Mouse (Mus musculus): ENCODE measurements around the gene Gm20388. TPM values are rescaled to one million over a fixed set of nuclear protein-coding genes. Genes with fewer than 3 reads are reported as not detected.

Gene Gm20388
- polyA plus RNA-seq, 1 experiment from 2014 or later = not detected

DNA sequence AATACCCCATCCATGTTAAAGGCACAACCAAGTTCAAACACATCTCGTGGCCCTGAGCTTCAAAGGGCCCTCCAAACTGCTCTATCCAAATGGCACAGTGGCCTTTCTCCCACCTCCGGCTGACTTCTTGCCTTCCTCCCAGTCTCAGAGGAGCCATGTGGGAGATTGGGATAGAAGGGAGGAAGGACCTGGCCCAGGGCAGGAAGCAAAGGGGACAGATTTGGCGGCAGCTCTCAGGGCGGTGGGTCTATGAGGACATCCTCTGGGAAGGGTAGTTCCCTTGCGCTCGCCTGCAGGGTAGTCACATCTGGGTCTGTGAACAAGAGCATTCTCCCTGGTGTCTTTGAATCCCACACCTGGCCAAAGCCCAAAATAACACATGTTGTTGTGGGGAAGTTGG, 2786.9 kb downstream of the Gm20388 start:
- Histone ChIP-seq H3K4me3 (ENCODE audit: low read depth, low read length) (no peak overlapping the region), H3K27ac (replicated peaks; ENCODE audit: low read depth, low read length) (no peak overlapping the region), H3K9ac (ENCODE audit: low read length) (no peak overlapping the region), H3K4me2 (ENCODE audit: low read depth, severe bottlenecking) (no peak overlapping the region), H3K9me3 (ENCODE audit: control insufficient read depth, low read length) (no peaks in the 10 kb centered on the region), H3K27me3 (ENCODE audit: control insufficient read depth, insufficient read depth, low read length) (no peaks in the 10 kb centered on the region), H3K36me3 (ENCODE audit: control insufficient read depth, insufficient read depth, low read length) (no peaks in the 10 kb centered on the region), H3K4me1 (ENCODE audit: control insufficient read depth, insufficient read depth, low read length) (peaks cover 20% of the 10 kb centered on the region)
- WGBS = 68% methylated on average over 6 of the region's 6 CpGs
- DNase-seq (ENCODE audit: low spot score) = no peak
- no peak for ATAC-seq (ENCODE audit: insufficient number of reproducible peaks, low FRiP score, low TSS enrichment, low read depth)

- peaks cover 20% of the 10 kb centered on the region for H3K4me1 ChIP-seq (ENCODE audit: control insufficient read depth, insufficient read depth, low read length)
- H3K4me2 ChIP-seq (ENCODE audit: low read depth, severe bottlenecking) = no peak overlapping the region; the same call in 1 of the 2 replicates
- ATAC-seq (ENCODE audit: insufficient number of reproducible peaks, low FRiP score, low TSS enrichment, low read depth) = no peak
- H3K9me3 ChIP-seq (ENCODE audit: control insufficient read depth, low read length) = no peaks in the 10 kb centered on the region
- no peaks in the 10 kb centered on the region for H3K27me3 ChIP-seq (ENCODE audit: control insufficient read depth, insufficient read depth, low read length)
- no peak overlapping the region for H3K27ac ChIP-seq (replicated peaks; ENCODE audit: low read depth, low read length)
- H3K9ac ChIP-seq (ENCODE audit: low read length) = no peak overlapping the region
- no peaks in the 10 kb centered on the region for H3K36me3 ChIP-seq (ENCODE audit: control insufficient read depth, insufficient read depth, low read length)
- no peak for DNase-seq (ENCODE audit: low spot score)
- H3K4me3 ChIP-seq (ENCODE audit: low read depth, low read length) = no peak overlapping the region
- 79% methylated on average over 5 of the region's 5 CpGs for WGBS
These were observed 2787.7 kb downstream of the Gm20388 start for GRCm38 (mm10) chr8:122698254-122698768.

DNA sequence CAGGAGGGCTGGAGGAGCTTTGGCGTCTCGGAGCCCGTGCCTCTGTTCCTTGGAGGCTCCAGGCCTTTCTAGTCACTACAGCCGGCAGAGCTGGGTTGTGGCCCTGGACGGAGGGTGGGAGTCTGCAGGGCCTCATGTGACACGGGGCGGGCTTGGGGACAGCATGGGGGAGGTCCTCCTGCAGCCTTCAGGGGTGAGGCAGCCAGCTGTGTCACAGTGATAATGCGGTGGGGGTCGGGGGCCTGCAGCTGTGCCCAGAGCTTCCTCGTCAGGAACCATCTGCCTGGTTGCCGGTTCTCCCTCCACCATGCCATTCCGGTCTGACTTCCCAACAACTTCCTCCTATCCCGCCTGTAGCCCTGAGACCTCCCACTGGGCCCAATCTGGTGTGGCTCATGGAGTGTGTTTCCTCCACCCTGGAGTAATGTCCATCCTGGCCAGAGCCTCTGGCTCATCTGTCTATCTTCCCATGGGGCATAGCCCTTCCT, 2788.4 kb downstream of the Gm20388 start, which contains the start of gene Cbfa2t3:
Gene Cbfa2t3 (minus strand): TSS at position 105 of the 488 bp plus-strand sequence.
- Histone ChIP-seq H3K4me2 (ENCODE audit: low read depth, severe bottlenecking) (no peak within 1 kb of the TSS; the same call in 1 of the 2 replicates), H3K9me3 (ENCODE audit: control insufficient read depth, low read length) (no peaks in the 10 kb centered on the region), H3K36me3 (ENCODE audit: control insufficient read depth, insufficient read depth, low read length) (no peaks in the 10 kb centered on the region), H3K9ac (ENCODE audit: low read length) (no peak within 1 kb of the TSS), H3K27ac (replicated peaks; ENCODE audit: low read depth, low read length) (no peak within 1 kb of the TSS), H3K4me1 (ENCODE audit: control insufficient read depth, insufficient read depth, low read length) (peaks cover 20% of the 10 kb centered on the region), H3K4me3 (ENCODE audit: low read depth, low read length) (no peak within 1 kb of the TSS), H3K27me3 (ENCODE audit: control insufficient read depth, insufficient read depth, low read length) (no peaks in the 10 kb centered on the region)
- no peak for DNase-seq (ENCODE audit: low spot score)
- ATAC-seq (ENCODE audit: insufficient number of reproducible peaks, low FRiP score, low TSS enrichment, low read depth) = no peak
- 46% methylated on average over 13 of the region's 13 CpGs for WGBS

DNA sequence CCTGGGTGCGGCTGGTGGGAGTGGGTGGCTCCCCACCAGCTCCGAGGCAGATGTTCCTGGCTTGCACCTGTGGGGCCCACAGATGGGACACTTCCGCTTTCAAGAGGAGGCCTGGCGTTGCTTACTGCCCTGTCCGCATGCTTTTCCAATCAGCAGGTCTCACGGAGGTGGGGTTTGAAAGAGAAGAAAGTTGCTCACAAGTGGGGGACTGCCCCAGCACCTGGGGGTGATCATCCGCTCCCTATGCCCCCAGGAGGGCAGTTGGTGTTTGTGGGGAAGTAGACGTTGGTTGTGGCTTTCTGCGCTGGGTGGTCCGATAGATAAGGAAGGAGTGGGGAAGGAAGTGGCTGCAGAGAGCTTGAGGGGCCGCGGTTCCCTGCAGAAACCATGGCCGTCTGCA, 2790.0 kb downstream of the Gm20388 start:
- WGBS = 58% methylated on average over 13 of the region's 13 CpGs
- Histone ChIP-seq H3K4me3 (ENCODE audit: low read depth, low read length) (no peak overlapping the region), H3K36me3 (ENCODE audit: control insufficient read depth, insufficient read depth, low read length) (no peaks in the 10 kb centered on the region), H3K4me2 (ENCODE audit: low read depth, severe bottlenecking) (peak overlapping the region; percentile 7; the same call in 1 of the 2 replicates), H3K27me3 (ENCODE audit: control insufficient read depth, insufficient read depth, low read length) (no peaks in the 10 kb centered on the region), H3K9me3 (ENCODE audit: control insufficient read depth, low read length) (no peaks in the 10 kb centered on the region), H3K4me1 (ENCODE audit: control insufficient read depth, insufficient read depth, low read length) (peaks cover 19% of the 10 kb centered on the region), H3K27ac (replicated peaks; ENCODE audit: low read depth, low read length) (no peak overlapping the region), H3K9ac (ENCODE audit: low read length) (no peak overlapping the region)
- DNase-seq (ENCODE audit: low spot score) (no peak), ATAC-seq (ENCODE audit: insufficient number of reproducible peaks, low FRiP score, low TSS enrichment, low read depth) (no peak)

DNA sequence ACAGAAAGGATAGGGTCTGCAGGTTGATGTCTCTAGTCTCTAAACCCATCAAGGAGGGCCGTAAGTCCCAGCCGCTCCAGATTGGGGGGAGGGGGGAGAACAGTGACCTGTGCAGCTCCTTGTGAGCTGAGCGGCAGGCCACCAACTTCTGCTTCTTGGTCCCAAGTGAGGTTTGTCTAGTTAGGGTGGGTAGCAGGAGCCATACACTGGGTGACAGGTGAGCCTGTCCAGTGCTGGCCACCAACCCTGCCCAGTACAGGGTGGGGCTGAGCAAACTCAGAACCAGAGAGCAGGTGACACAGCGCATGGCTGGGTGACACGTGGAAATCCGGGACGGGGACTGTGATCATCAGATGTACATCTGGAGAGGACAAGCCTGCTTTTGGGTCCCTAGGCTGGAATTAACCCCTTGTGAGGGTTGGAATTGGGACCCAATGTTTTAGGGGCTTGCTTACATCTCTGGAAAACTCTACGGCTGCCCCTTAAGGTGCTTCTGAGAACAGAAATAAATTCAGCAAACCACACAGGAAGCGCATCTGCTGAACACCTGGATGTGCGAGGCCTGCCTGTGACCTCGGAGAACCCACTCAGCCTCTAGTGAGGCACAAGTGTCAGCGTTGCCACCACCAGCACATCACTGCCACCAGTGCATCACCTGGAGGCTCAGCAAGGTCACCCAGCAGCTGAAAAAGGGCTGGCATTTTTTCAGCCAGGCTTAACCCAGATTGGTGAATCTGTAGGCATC, 2791.0 kb downstream of the Gm20388 start:
- H3K36me3 ChIP-seq (ENCODE audit: control insufficient read depth, insufficient read depth, low read length) = no peaks in the 10 kb centered on the region
- no peak overlapping the region for H3K4me2 ChIP-seq (ENCODE audit: low read depth, severe bottlenecking)
- 75% methylated on average over 12 of the region's 12 CpGs for WGBS
- H3K9ac ChIP-seq (ENCODE audit: low read length) = no peak overlapping the region
- no peak overlapping the region for H3K4me3 ChIP-seq (ENCODE audit: low read depth, low read length)
- no peak for ATAC-seq (ENCODE audit: insufficient number of reproducible peaks, low FRiP score, low TSS enrichment, low read depth)
- no peaks in the 10 kb centered on the region for H3K9me3 ChIP-seq (ENCODE audit: control insufficient read depth, low read length)
- H3K27ac ChIP-seq (replicated peaks; ENCODE audit: low read depth, low read length) = no peak overlapping the region
- no peak for DNase-seq (ENCODE audit: low spot score)
- no peaks in the 10 kb centered on the region for H3K27me3 ChIP-seq (ENCODE audit: control insufficient read depth, insufficient read depth, low read length)
- H3K4me1 ChIP-seq (ENCODE audit: control insufficient read depth, insufficient read depth, low read length) = peaks cover 18% of the 10 kb centered on the region

GRCm38 (mm10) chr8:122702301-122702941, 2791.8 kb downstream of the Gm20388 start:
- no peaks in the 10 kb centered on the region for H3K9me3 ChIP-seq (ENCODE audit: control insufficient read depth, low read length)
- peaks cover 18% of the 10 kb centered on the region for H3K4me1 ChIP-seq (ENCODE audit: control insufficient read depth, insufficient read depth, low read length)

GRCm38 (mm10) chr8:122702957-122703356, 2792.3 kb downstream of the Gm20388 start:
- no peaks in the 10 kb centered on the region for H3K27me3 ChIP-seq (ENCODE audit: control insufficient read depth, insufficient read depth, low read length)
- DNase-seq (ENCODE audit: low spot score) (no peak), ATAC-seq (ENCODE audit: insufficient number of reproducible peaks, low FRiP score, low TSS enrichment, low read depth) (no peak)
- H3K4me3 ChIP-seq (ENCODE audit: low read depth, low read length) = no peak overlapping the region
- H3K9ac ChIP-seq (ENCODE audit: low read length) = no peak overlapping the region
- H3K27ac ChIP-seq (replicated peaks; ENCODE audit: low read depth, low read length) = no peak overlapping the region
- peaks cover 18% of the 10 kb centered on the region for H3K4me1 ChIP-seq (ENCODE audit: control insufficient read depth, insufficient read depth, low read length)
- 86% methylated on average over 6 of the region's 6 CpGs for WGBS
- no peaks in the 10 kb centered on the region for H3K9me3 ChIP-seq (ENCODE audit: control insufficient read depth, low read length)
- H3K4me2 ChIP-seq (ENCODE audit: low read depth, severe bottlenecking) = no peak overlapping the region
- no peaks in the 10 kb centered on the region for H3K36me3 ChIP-seq (ENCODE audit: control insufficient read depth, insufficient read depth, low read length)

More at GRCm38 (mm10) chr8:122702301-122702941, 2791.8 kb downstream of the Gm20388 start:
- Histone ChIP-seq H3K36me3 (ENCODE audit: control insufficient read depth, insufficient read depth, low read length) (no peaks in the 10 kb centered on the region), H3K4me2 (ENCODE audit: low read depth, severe bottlenecking) (no peak overlapping the region), H3K4me3 (ENCODE audit: low read depth, low read length) (no peak overlapping the region), H3K9ac (ENCODE audit: low read length) (no peak overlapping the region), H3K27ac (replicated peaks; ENCODE audit: low read depth, low read length) (no peak overlapping the region), H3K27me3 (ENCODE audit: control insufficient read depth, insufficient read depth, low read length) (no peaks in the 10 kb centered on the region)
- ATAC-seq (ENCODE audit: insufficient number of reproducible peaks, low FRiP score, low TSS enrichment, low read depth) (no peak), DNase-seq (ENCODE audit: low spot score) (no peak)
- 37% methylated on average over 10 of the region's 10 CpGs for WGBS

DNA sequence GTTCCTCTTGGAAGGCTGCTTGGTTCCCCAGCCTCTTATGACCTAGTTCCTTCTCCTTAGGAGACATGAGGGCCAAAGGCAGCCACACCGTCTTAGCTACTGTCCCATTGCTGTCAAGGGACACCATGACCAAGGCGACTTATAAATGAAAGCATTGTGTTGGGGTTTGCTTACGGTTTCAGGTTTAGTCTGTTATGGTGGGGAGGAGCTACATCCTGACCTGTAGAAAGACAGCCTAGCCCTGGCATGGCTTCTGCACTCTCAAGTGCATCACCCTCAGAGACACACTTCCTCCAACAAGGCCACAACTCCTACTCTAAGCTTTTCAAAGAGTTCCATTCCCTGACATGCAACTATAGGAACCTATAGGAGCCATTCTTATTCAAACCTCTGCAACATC, 2794.0 kb downstream of the Gm20388 start:
- Histone ChIP-seq H3K4me1 (ENCODE audit: control insufficient read depth, insufficient read depth, low read length) (peaks cover 18% of the 10 kb centered on the region), H3K4me2 (ENCODE audit: low read depth, severe bottlenecking) (no peak overlapping the region), H3K9ac (ENCODE audit: low read length) (no peak overlapping the region), H3K4me3 (ENCODE audit: low read depth, low read length) (no peak overlapping the region), H3K27me3 (ENCODE audit: control insufficient read depth, insufficient read depth, low read length) (no peaks in the 10 kb centered on the region), H3K36me3 (ENCODE audit: control insufficient read depth, insufficient read depth, low read length) (no peaks in the 10 kb centered on the region), H3K27ac (replicated peaks; ENCODE audit: low read depth, low read length) (no peak overlapping the region), H3K9me3 (ENCODE audit: control insufficient read depth, low read length) (no peaks in the 10 kb centered on the region)
- WGBS = 88% methylated on average over 3 of the region's 3 CpGs
- ATAC-seq (ENCODE audit: insufficient number of reproducible peaks, low FRiP score, low TSS enrichment, low read depth) (no peak), DNase-seq (ENCODE audit: low spot score) (no peak)
